27 mouse cellular contexts compared by ENCODE assay signal in genomic region chrX:111881251-111881650, GRCm38 (mm10). TPM values are rescaled to one million over a fixed set of nuclear protein-coding genes. Genes with fewer than 3 reads are reported as not detected.
DNase-seq lines count a peak whose midpoint lies in the region; ATAC-seq and TF ChIP-seq lines count a peak whose summit lies in the region.
"Had no signal": no experiment of that assay in that cellular context is flagged by ENCODE, and none has a peak within 500 bp of the region (broad histone marks: within the 10 kb centered on the region; RNA-seq: fewer than 3 reads in every experiment).

No protein-coding gene starts in this region.

- TF ChIP-seq POLR2A in brain, embryonic 14.5 days (IDR thresholded peaks at IDR 0.05; ENCODE audit: borderline replicate concordance, extremely low read depth, insufficient read depth, insufficient read length, poor library complexity, severe bottlenecking): no peak

- no peak overlapping the region for H3K4me2 ChIP-seq in hindbrain, embryonic 11.5 days (replicated peaks; ENCODE audit: low read depth, low read length)
- H3K4me2 ChIP-seq in midbrain, embryonic 14.5 days (ENCODE audit: low read length): no peak overlapping the region
- H3K4me2 ChIP-seq in midbrain, embryonic 16.5 days (ENCODE audit: low read length): no peak overlapping the region
- H3K4me2 ChIP-seq: embryonic facial prominence, embryonic 13.5 days; embryonic facial prominence, embryonic 15.5 days; forebrain, embryonic 13.5 days had no signal

- H3K27me3 ChIP-seq in hindbrain, embryonic 11.5 days (ENCODE audit: control insufficient read depth, insufficient read depth, low read length): no peaks in the 10 kb centered on the region
- no peaks in the 10 kb centered on the region for H3K27me3 ChIP-seq in hindbrain, embryonic 10.5 days (ENCODE audit: insufficient read depth, poor library complexity, severe bottlenecking)
- H3K27me3 ChIP-seq in midbrain, embryonic 14.5 days (ENCODE audit: control insufficient read depth, insufficient read depth, low read length): no peaks in the 10 kb centered on the region
- no peaks in the 10 kb centered on the region for H3K27me3 ChIP-seq in midbrain, embryonic 16.5 days (ENCODE audit: control insufficient read depth, insufficient read depth, low read depth, low read length)
- H3K27me3 ChIP-seq: embryonic facial prominence, embryonic 13.5 days; embryonic facial prominence, embryonic 15.5 days; forebrain, embryonic 13.5 days had no signal

- H3K4me3 ChIP-seq in hindbrain, embryonic 11.5 days (ENCODE audit: low read depth, low read length): no peak overlapping the region
- no peak overlapping the region for H3K4me3 ChIP-seq in hindbrain, embryonic 10.5 days
- H3K4me3 ChIP-seq in midbrain, embryonic 14.5 days (replicated peaks; ENCODE audit: low read depth, low read length): no peak overlapping the region
- no peak overlapping the region for H3K4me3 ChIP-seq in midbrain, embryonic 16.5 days (ENCODE audit: low read depth, low read length)
- H3K4me3 ChIP-seq: embryonic facial prominence, embryonic 13.5 days; embryonic facial prominence, embryonic 15.5 days; erythroblast, embryonic 14.5 days; forebrain, embryonic 13.5 days had no signal

- H3K9me3 ChIP-seq in hindbrain, embryonic 11.5 days (ENCODE audit: control insufficient read depth, low read length): no peaks in the 10 kb centered on the region
- no peaks in the 10 kb centered on the region for H3K9me3 ChIP-seq in hindbrain, embryonic 10.5 days
- no peaks in the 10 kb centered on the region for H3K9me3 ChIP-seq in midbrain, embryonic 14.5 days (ENCODE audit: control insufficient read depth, low read length)
- no peaks in the 10 kb centered on the region for H3K9me3 ChIP-seq in midbrain, embryonic 16.5 days (replicated peaks; ENCODE audit: control insufficient read depth, low read length, poor library complexity, severe bottlenecking)
- H3K9me3 ChIP-seq: embryonic facial prominence, embryonic 13.5 days; embryonic facial prominence, embryonic 15.5 days; forebrain, embryonic 13.5 days had no signal

- no peak overlapping the region for H3K9ac ChIP-seq in hindbrain, embryonic 11.5 days (ENCODE audit: low read depth, low read length)
- H3K9ac ChIP-seq in midbrain, embryonic 14.5 days (replicated peaks; ENCODE audit: low read length): no peak overlapping the region
- H3K9ac ChIP-seq in midbrain, embryonic 16.5 days (ENCODE audit: low read depth, low read length): no peak overlapping the region
- H3K9ac ChIP-seq: embryonic facial prominence, embryonic 13.5 days; embryonic facial prominence, embryonic 15.5 days; forebrain, embryonic 13.5 days had no signal

- ATAC-seq in hindbrain, embryonic 11.5 days (ENCODE audit: low FRiP score): no peak
- no peak for ATAC-seq in midbrain, embryonic 14.5 days (ENCODE audit: low FRiP score, low TSS enrichment)
- ATAC-seq in midbrain, embryonic 16.5 days: no peak
- ATAC-seq: activated CD4-positive, CD25-positive, alpha-beta regulatory T cell, adult 4 months; forebrain, embryonic 13.5 days; forebrain, embryonic 16.5 days; Patski had no signal

- peak; percentile 2 for DNase-seq in hindbrain, embryonic 11.5 days (ENCODE audit: low spot score)
- no peak for DNase-seq in hindbrain, embryonic 10.5 days (ENCODE audit: low spot score)
- DNase-seq in midbrain, embryonic 14.5 days: peak; percentile 73
- DNase-seq in MN1 (ENCODE audit: low spot score): peak; percentile 7
- peak; percentile 72 for DNase-seq in brain, embryonic 14.5 days (ENCODE audit: low read depth)
- no peak for DNase-seq in gastrocnemius, adult 18-20 months (ENCODE audit: low spot score)
- DNase-seq: adrenal gland, adult 8-10 months; adrenal gland, postnatal 14 days; adrenal gland, postnatal 36 days; cerebellum, adult 11 months; cerebellum, adult 18-20 months; cerebellum, adult 8-10 months; cerebellum, adult 9-11 months; cerebellum, postnatal 14 days; cerebellum, postnatal 36 days; embryo, embryonic 11 days had no signal

- no peak for TF ChIP-seq CTCF in brain, embryonic 14.5 days (IDR thresholded peaks at IDR 0.05; ENCODE audit: borderline replicate concordance, extremely low read depth, insufficient read depth, insufficient read length)

- no peak overlapping the region for H3K27ac ChIP-seq in hindbrain, embryonic 11.5 days (ENCODE audit: low read depth, low read length)
- H3K27ac ChIP-seq in hindbrain, embryonic 10.5 days: no peak overlapping the region
- no peak overlapping the region for H3K27ac ChIP-seq in midbrain, embryonic 14.5 days (replicated peaks; ENCODE audit: low read depth, low read length)
- H3K27ac ChIP-seq in midbrain, embryonic 16.5 days (ENCODE audit: low read length): no peak overlapping the region
- H3K27ac ChIP-seq: embryonic facial prominence, embryonic 13.5 days; embryonic facial prominence, embryonic 15.5 days; forebrain, embryonic 13.5 days had no signal

- H3K4me1 ChIP-seq in hindbrain, embryonic 11.5 days (replicated peaks; ENCODE audit: control insufficient read depth, insufficient read depth, low read length): no peaks in the 10 kb centered on the region
- H3K4me1 ChIP-seq in hindbrain, embryonic 10.5 days (replicated peaks): no peaks in the 10 kb centered on the region
- no peaks in the 10 kb centered on the region for H3K4me1 ChIP-seq in midbrain, embryonic 14.5 days (ENCODE audit: control insufficient read depth, insufficient read depth, low read length)
- H3K4me1 ChIP-seq in midbrain, embryonic 16.5 days (ENCODE audit: control insufficient read depth, insufficient read depth, low read length): no peaks in the 10 kb centered on the region
- H3K4me1 ChIP-seq: embryonic facial prominence, embryonic 13.5 days; embryonic facial prominence, embryonic 15.5 days; forebrain, embryonic 13.5 days had no signal

- 82% methylated on average over 5 of the region's 5 CpGs for WGBS in hindbrain, embryonic 11.5 days
- WGBS in hindbrain, embryonic 10.5 days: 82% methylated on average over 5 of the region's 5 CpGs
- WGBS in midbrain, embryonic 14.5 days: 61% methylated on average over 5 of the region's 5 CpGs
- WGBS in midbrain, embryonic 16.5 days: 61% methylated on average over 5 of the region's 5 CpGs

- no peaks in the 10 kb centered on the region for H3K36me3 ChIP-seq in hindbrain, embryonic 11.5 days (ENCODE audit: control insufficient read depth, insufficient read depth, low read length)
- no peaks in the 10 kb centered on the region for H3K36me3 ChIP-seq in hindbrain, embryonic 10.5 days
- no peaks in the 10 kb centered on the region for H3K36me3 ChIP-seq in midbrain, embryonic 14.5 days (ENCODE audit: control insufficient read depth, insufficient read depth, low read length)
- no peaks in the 10 kb centered on the region for H3K36me3 ChIP-seq in midbrain, embryonic 16.5 days (ENCODE audit: control insufficient read depth, insufficient read depth, low read length)
- H3K36me3 ChIP-seq: embryonic facial prominence, embryonic 13.5 days; embryonic facial prominence, embryonic 15.5 days had no signal

RNA-seq across cellular contexts. Expression of gene Gm45194, which starts 9.9 kb away (rescaled TPM):
- 1.3 and 1.8 TPM in 2 replicates for polyA plus RNA-seq in hindbrain, embryonic 11.5 days (2014; fragmentation: Nextera tagmentation; extraction: Ambion mirVana)
- 0.38 and 0.39 TPM in 2 replicates for polyA plus RNA-seq in hindbrain, embryonic 10.5 days (2016; fragmentation: Nextera tagmentation; extraction: Ambion mirVana)
- polyA plus RNA-seq in midbrain, embryonic 14.5 days (2014; fragmentation: Nextera tagmentation; extraction: Ambion mirVana): 1.1 and 1.3 TPM in 2 replicates
- polyA plus RNA-seq in midbrain, embryonic 16.5 days (2015; fragmentation: Nextera tagmentation; extraction: Ambion mirVana): 0.30 and 0.74 TPM in 2 replicates
- 0.04 and 0.07 TPM in 2 replicates for polyA plus RNA-seq in brain, embryonic 14.5 days (2012; rRNA removed)
- not detected for total RNA-seq in gastrocnemius, adult 18-20 months (2021)
- total RNA-seq: common myeloid progenitor, adult 5-6 weeks; MEL had no signal
- polyA plus RNA-seq: activated CD4-positive, CD25-positive, alpha-beta regulatory T cell, adult 4 months; C2C12; erythroblast, embryonic 14.5 days; Patski had no signal

Comparison
In these comparisons a context has a peak if more than half of its experiments do, and no peak if none do; other contexts are left out.
1. DNase-seq: peak in hindbrain, embryonic 11.5 days (single experiment), midbrain, embryonic 14.5 days (single experiment), MN1 (single experiment) and brain, embryonic 14.5 days (single experiment); none in hindbrain, embryonic 10.5 days (single experiment) and gastrocnemius, adult 18-20 months (single experiment).